In genomic region chr10:59104683-59105082, GRCm38 (mm10) we compare ENCODE assay signal across 31 mouse cellular contexts.
DNase-seq lines count a peak whose midpoint lies in the region; ATAC-seq and TF ChIP-seq lines count a peak whose summit lies in the region.
"Had no signal": no experiment of that assay in that cellular context is flagged by ENCODE, and none has a peak within 500 bp of the region (broad histone marks: within the 10 kb centered on the region; RNA-seq: fewer than 3 reads in every experiment).

No protein-coding gene starts in this region.

- 72% methylated on average over 5 of the region's 5 CpGs for WGBS in forebrain, embryonic 14.5 days
- 93% methylated on average over 5 of the region's 5 CpGs for WGBS in forebrain, embryonic 10.5 days
- 94% methylated on average over 5 of the region's 5 CpGs for WGBS in limb, embryonic 10.5 days
- WGBS in neural tube, embryonic 15.5 days = 90% methylated on average over 5 of the region's 5 CpGs

- H3K4me1 ChIP-seq in forebrain, embryonic 14.5 days (ENCODE audit: control insufficient read depth, insufficient read depth, low read length) = no peaks in the 10 kb centered on the region
- 0 out of 2 replicates have a peak, but pooled peaks cover 8% of the 10 kb centered on the region for H3K4me1 ChIP-seq in forebrain, embryonic 10.5 days
- H3K4me1 ChIP-seq in limb, embryonic 10.5 days = peaks cover 7% of the 10 kb centered on the region; the same call in 1 of the 2 replicates
- no peaks in the 10 kb centered on the region for H3K4me1 ChIP-seq in neural tube, embryonic 15.5 days
- H3K4me1 ChIP-seq: embryonic facial prominence, embryonic 12.5 days; embryonic facial prominence, embryonic 15.5 days; heart, embryonic 13.5 days had no signal

- ATAC-seq in forebrain, embryonic 14.5 days = peak; percentile 63; the same call in 1 of the 2 replicates
- no peak for ATAC-seq in neural tube, embryonic 15.5 days (ENCODE audit: low FRiP score)
- ATAC-seq: hindbrain, postnatal 0 days; inflammation-experienced regulatory T-cells, adult 6 months; intestine, embryonic 16.5 days; Patski had no signal

- no peak for TF ChIP-seq CTCF in layer of hippocampus, adult 2 months (conservative IDR thresholded peaks at IDR 0.05)

- H3K36me3 ChIP-seq in forebrain, embryonic 14.5 days (ENCODE audit: control insufficient read depth, insufficient read depth, low read length) = no peaks in the 10 kb centered on the region
- no peaks in the 10 kb centered on the region for H3K36me3 ChIP-seq in forebrain, embryonic 10.5 days (replicated peaks)
- H3K36me3 ChIP-seq in limb, embryonic 10.5 days = no peaks in the 10 kb centered on the region
- 0 out of 2 replicates have a peak, but pooled peaks cover 2% of the 10 kb centered on the region for H3K36me3 ChIP-seq in neural tube, embryonic 15.5 days
- H3K36me3 ChIP-seq: embryonic facial prominence, embryonic 12.5 days; embryonic facial prominence, embryonic 15.5 days; G1E; heart, embryonic 10.5 days; heart, embryonic 13.5 days had no signal

- H3K27ac ChIP-seq in forebrain, embryonic 14.5 days (ENCODE audit: low read depth, low read length) = no peak overlapping the region
- H3K27ac ChIP-seq in forebrain, embryonic 10.5 days = no peak overlapping the region
- H3K27ac ChIP-seq in layer of hippocampus, adult 2 months = peak overlapping the region; percentile 84
- no peak overlapping the region for H3K27ac ChIP-seq in limb, embryonic 10.5 days
- H3K27ac ChIP-seq in neural tube, embryonic 15.5 days (replicated peaks) = no peak overlapping the region
- H3K27ac ChIP-seq: embryonic facial prominence, embryonic 12.5 days; embryonic facial prominence, embryonic 15.5 days; heart, adult 2 months; heart, embryonic 10.5 days; heart, embryonic 13.5 days; hindbrain, embryonic 14.5 days; hindbrain, postnatal 0 days had no signal

- no peaks in the 10 kb centered on the region for H3K27me3 ChIP-seq in forebrain, embryonic 14.5 days (replicated peaks; ENCODE audit: control insufficient read depth, insufficient read depth, low read length)
- no peaks in the 10 kb centered on the region for H3K27me3 ChIP-seq in forebrain, embryonic 10.5 days (ENCODE audit: poor library complexity, severe bottlenecking)
- H3K27me3 ChIP-seq in limb, embryonic 10.5 days (ENCODE audit: low read depth, poor library complexity, severe bottlenecking) = no peaks in the 10 kb centered on the region
- no peaks in the 10 kb centered on the region for H3K27me3 ChIP-seq in neural tube, embryonic 15.5 days (replicated peaks)
- H3K27me3 ChIP-seq: CH12.LX; embryonic facial prominence, embryonic 12.5 days; embryonic facial prominence, embryonic 15.5 days had no signal

- H3K4me3 ChIP-seq in forebrain, embryonic 14.5 days (ENCODE audit: low read depth, low read length) = no peak overlapping the region
- no peak overlapping the region for H3K4me3 ChIP-seq in forebrain, embryonic 10.5 days
- no peak overlapping the region for H3K4me3 ChIP-seq in layer of hippocampus, adult 2 months
- H3K4me3 ChIP-seq in limb, embryonic 10.5 days = no peak overlapping the region
- no peak overlapping the region for H3K4me3 ChIP-seq in neural tube, embryonic 15.5 days (replicated peaks)
- H3K4me3 ChIP-seq: embryonic facial prominence, embryonic 12.5 days; embryonic facial prominence, embryonic 15.5 days; heart, adult 2 months; heart, embryonic 10.5 days; heart, embryonic 13.5 days had no signal

- H3K4me2 ChIP-seq in forebrain, embryonic 14.5 days (ENCODE audit: low read length) = no peak overlapping the region
- no peak overlapping the region for H3K4me2 ChIP-seq in neural tube, embryonic 15.5 days
- H3K4me2 ChIP-seq: embryonic facial prominence, embryonic 12.5 days; embryonic facial prominence, embryonic 15.5 days; heart, embryonic 13.5 days; hindbrain, embryonic 14.5 days had no signal

- peak; percentile 55 for DNase-seq in forebrain, embryonic 14.5 days (ENCODE audit: low spot score)
- DNase-seq in forebrain, embryonic 10.5 days (ENCODE audit: extremely low spot score, low spot score) = no peak
- DNase-seq in layer of hippocampus, adult 2 months (ENCODE audit: low spot score in 2 of 2) = no peak
- DNase-seq in layer of hippocampus, postnatal 25 days (ENCODE audit: extremely low spot score in 1 of 2, low spot score in 1 of 2) = no peak
- DNase-seq in brain, adult 2 months (ENCODE audit: low read depth, low spot score) = peak; percentile 65
- DNase-seq in brain, embryonic 18.5 days (ENCODE audit: low read depth, low spot score) = peak; percentile 70
- DNase-seq in limb, embryonic 10.5 days (ENCODE audit: low spot score) = no peak
- DNase-seq: adrenal gland, postnatal 14 days; B cell, adult 2 months; cerebellum, adult 11 months; cerebellum, adult 2 months; cerebellum, adult 9-11 months; cerebellum, postnatal 25 days; gastrocnemius, postnatal 10 days; gastrocnemius, postnatal 36 days; heart, adult 2 months; heart, postnatal 14 days; heart, postnatal 4 days; kidney, adult 18-20 months had no signal

- H3K9me3 ChIP-seq in forebrain, embryonic 14.5 days (replicated peaks; ENCODE audit: control insufficient read depth, low read length) = no peaks in the 10 kb centered on the region
- H3K9me3 ChIP-seq in forebrain, embryonic 10.5 days = no peaks in the 10 kb centered on the region
- H3K9me3 ChIP-seq in limb, embryonic 10.5 days (replicated peaks) = no peaks in the 10 kb centered on the region
- no peaks in the 10 kb centered on the region for H3K9me3 ChIP-seq in neural tube, embryonic 15.5 days (replicated peaks)
- H3K9me3 ChIP-seq: embryonic facial prominence, embryonic 12.5 days; embryonic facial prominence, embryonic 15.5 days; G1E; heart, embryonic 10.5 days; heart, embryonic 13.5 days had no signal

- H3K9ac ChIP-seq in forebrain, embryonic 14.5 days (ENCODE audit: low read length) = no peak overlapping the region
- no peak overlapping the region for H3K9ac ChIP-seq in neural tube, embryonic 15.5 days (replicated peaks)
- H3K9ac ChIP-seq: embryonic facial prominence, embryonic 12.5 days; embryonic facial prominence, embryonic 15.5 days; heart, embryonic 13.5 days; hindbrain, embryonic 14.5 days had no signal

Comparison
In these comparisons a context has a peak if more than half of its experiments do, and no peak if none do; other contexts are left out.
1. DNase-seq: peak in forebrain, embryonic 14.5 days (single experiment), brain, adult 2 months (single experiment) and brain, embryonic 18.5 days (single experiment); none in forebrain, embryonic 10.5 days (single experiment), layer of hippocampus, adult 2 months (0 of 2), layer of hippocampus, postnatal 25 days (0 of 2) and limb, embryonic 10.5 days (single experiment).